Mouse (Mus musculus) bone marrow macrophage, adult 2 months (primary cell): ENCODE results near the gene Fmc1.

ENCODE experiments used
- CTCF ChIP-seq: IDR thresholded peaks from 2 replicates; pipeline ENCODE4 v1.5.1; 2012; ENCODE audit warnings: low read depth, mild to moderate bottlenecking, low read length, moderate library complexity
- POLR2A ChIP-seq: IDR thresholded peaks from 2 replicates; pipeline ENCODE4 v1.6.1; 2012; ENCODE audit warnings: mild to moderate bottlenecking, low read depth, low read length, borderline replicate concordance

DNA sequence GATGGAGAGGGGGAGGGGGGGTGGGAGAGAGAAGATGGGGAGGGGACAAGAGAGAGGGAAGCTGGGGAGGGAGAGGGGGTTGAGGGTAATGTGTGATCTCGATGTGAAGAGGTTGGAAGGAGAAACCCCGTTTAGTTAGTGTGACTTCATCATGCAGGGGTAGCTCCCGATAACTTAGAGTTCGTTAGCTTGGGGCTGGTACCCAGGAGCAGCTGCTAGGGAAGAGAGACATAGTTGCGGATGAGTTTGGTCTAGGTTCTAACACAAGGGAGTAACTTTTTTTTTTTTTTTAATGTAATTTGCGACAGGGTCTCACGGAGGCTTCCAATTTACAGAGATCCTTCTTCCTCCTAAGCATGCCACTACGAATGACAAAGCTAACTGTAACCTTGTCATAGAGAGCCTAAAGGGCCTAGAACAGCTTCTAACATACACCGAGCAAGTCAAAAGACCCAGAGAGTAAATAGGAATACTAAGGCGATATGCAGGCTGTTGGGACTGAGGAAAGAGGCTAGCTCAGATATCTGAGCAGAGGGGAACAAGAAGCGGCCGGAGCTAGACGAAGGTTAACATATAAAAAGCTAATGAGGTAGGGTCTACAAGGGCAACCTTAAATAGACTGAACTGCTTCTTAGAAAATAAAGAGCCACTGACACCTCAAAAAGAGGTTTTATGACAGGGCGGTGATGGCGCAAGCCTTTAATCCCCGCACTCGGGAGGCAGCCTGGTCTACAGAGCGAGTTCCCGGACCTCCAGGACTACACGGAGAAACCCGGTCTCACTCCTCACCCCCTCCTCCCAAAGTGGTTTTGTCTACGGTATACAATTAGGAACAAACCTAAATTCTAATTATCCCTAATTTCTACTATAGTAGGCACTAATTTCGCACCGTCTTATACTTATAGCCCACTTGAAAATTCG, 542 bp upstream of the Fmc1 start:
- TF ChIP-seq POLR2A (no peak), CTCF (no peak)
